Mouse (Mus musculus) midbrain, embryonic 14.5 days (tissue): ENCODE measurements around the gene 9130213A22Rik. TPM values are rescaled to one million over a fixed set of nuclear protein-coding genes. Genes with fewer than 3 reads are reported as not detected.

Experiments
- ATAC-seq: fragments of 200-750 bp; cut with Nextera tagmentation; 2 replicates; pipeline ENCODE4 v1.8.0; 2017; ENCODE audit warnings: moderate number of reproducible peaks, moderate library complexity; ENCODE audit not compliant: low FRiP score, low TSS enrichment
- DNase-seq: peaks from one replicate; pipeline ENCODE4 v3.0.0-alpha.2; 2015
- H3K27ac ChIP-seq: fragments of 300-500 bp; sonication (generic); replicated peaks from 2 replicates; pipeline ENCODE4 v1.5.1; 2014; ENCODE audit warnings: mild to moderate bottlenecking, low read depth, low read length, moderate library complexity
- H3K27me3 ChIP-seq: fragments of 300-500 bp; sonication (generic); 2 replicates; pipeline ENCODE4 v1.6.1; 2014; ENCODE audit warnings: low read length, control low read depth, mixed read lengths; ENCODE audit not compliant: control insufficient read depth, insufficient read depth
- H3K36me3 ChIP-seq: fragments of 300-500 bp; sonication (generic); 2 replicates; pipeline ENCODE4 v1.6.1; 2014; ENCODE audit warnings: low read length, control low read depth; ENCODE audit not compliant: control insufficient read depth, insufficient read depth
- H3K4me1 ChIP-seq: fragments of 300-500 bp; sonication (generic); 2 replicates; pipeline ENCODE4 v1.6.1; 2014; ENCODE audit warnings: mild to moderate bottlenecking, antibody characterized with exemption, low read length, control low read depth; ENCODE audit not compliant: control insufficient read depth, insufficient read depth
- H3K4me2 ChIP-seq: fragments of 300-500 bp; sonication (generic); 2 replicates; pipeline ENCODE4 v1.6.1; 2014; ENCODE audit warnings: mild to moderate bottlenecking, low read length, moderate library complexity
- H3K4me3 ChIP-seq: fragments of 300-500 bp; sonication (generic); replicated peaks from 2 replicates; pipeline ENCODE4 v1.5.1; 2014; ENCODE audit warnings: low read depth, low read length
- H3K9ac ChIP-seq: fragments of 300-500 bp; sonication (generic); replicated peaks from 2 replicates; pipeline ENCODE4 v1.6.1; 2014; ENCODE audit warnings: mild to moderate bottlenecking, low read length, moderate library complexity
- H3K9me3 ChIP-seq: fragments of 300-500 bp; sonication (generic); 2 replicates; pipeline ENCODE4 v1.6.1; 2016; ENCODE audit warnings: low read length, control low read depth, mixed read lengths; ENCODE audit not compliant: control insufficient read depth
- WGBS: fragments of 180-500 bp; shearing (Covaris S2); extraction: QIAGEN DNeasy Blood & Tissue Kit; methylation state at CpG from one replicate; pipeline ENCODE4 v1.1.7; 2014; 5-methylcytosine and 5-hydroxymethylcytosine counted together
- polyA plus RNA-seq: library from polyadenylated mRNA; unstranded; fragments of >200 nt; fragmentation: Nextera tagmentation; extraction: Ambion mirVana; gene quantifications from 2 replicates; pipeline ENCODE4 v1.2.1, GENCODE M21; 2014

The 9130213A22Rik gene
- polyA plus RNA-seq, 1 experiment from 2014 or later, result 0.22 TPM

GRCm38 (mm10) chr11:69088856-69089615, 33.4 kb downstream of the 9130213A22Rik start:
- H3K4me1 ChIP-seq, result peaks cover 15% of the 10 kb centered on the region
- ATAC-seq (peak; percentile 28; the same call in 1 of the 2 replicates), DNase-seq (no peak)
- no peaks in the 10 kb centered on the region for H3K9me3 ChIP-seq
- no peaks in the 10 kb centered on the region for H3K27me3 ChIP-seq
- H3K4me2 ChIP-seq, result peak overlapping the region; percentile 95
- peaks cover 18% of the 10 kb centered on the region for H3K36me3 ChIP-seq
- H3K27ac ChIP-seq, result peak overlapping the region; percentile 96
- H3K4me3 ChIP-seq, result peak overlapping the region; percentile 100
- 12% methylated on average over 25 of the region's 25 CpGs for WGBS
- H3K9ac ChIP-seq, result peak overlapping the region; percentile 100

GRCm38 (mm10) chr11:69088103-69088855, 34.1 kb downstream of the 9130213A22Rik start, which contains the start of gene Vamp2:
Vamp2 (plus strand) TSS chr11:69088490.
- Histone ChIP-seq H3K4me2 (peak within 1 kb of the TSS; percentile 95), H3K36me3 (peaks cover 18% of the 10 kb centered on the region), H3K27ac (peak within 1 kb of the TSS; percentile 96), H3K4me1 (peaks cover 15% of the 10 kb centered on the region), H3K9ac (peak within 1 kb of the TSS; percentile 100), H3K9me3 (no peaks in the 10 kb centered on the region), H3K4me3 (peak within 1 kb of the TSS; percentile 100), H3K27me3 (no peaks in the 10 kb centered on the region)
- under 1% methylated on average over 66 of the region's 67 CpGs for WGBS
- DNase-seq (peak; percentile 97), ATAC-seq (peak; percentile 90)

- no peak for ATAC-seq
- no peak for DNase-seq
Observed at GRCm38 (mm10) chr11:69087597-69087996, 34.8 kb downstream of the 9130213A22Rik start.

GRCm38 (mm10) chr11:69087082-69087481, 35.3 kb downstream of the 9130213A22Rik start:
- ATAC-seq (no peak), DNase-seq (no peak)
- H3K9me3 ChIP-seq, result no peaks in the 10 kb centered on the region
- H3K27me3 ChIP-seq, result no peaks in the 10 kb centered on the region
- H3K4me3 ChIP-seq, result no peak overlapping the region
- peaks cover 15% of the 10 kb centered on the region for H3K4me1 ChIP-seq
- H3K9ac ChIP-seq, result no peak overlapping the region
- no peak overlapping the region for H3K27ac ChIP-seq
- peaks cover 14% of the 10 kb centered on the region for H3K36me3 ChIP-seq
- 36% methylated on average over 4 of the region's 4 CpGs for WGBS
- H3K4me2 ChIP-seq, result no peak overlapping the region

More at GRCm38 (mm10) chr11:69087597-69087996, 34.8 kb downstream of the 9130213A22Rik start:
- Histone ChIP-seq H3K4me1 (peaks cover 15% of the 10 kb centered on the region), H3K27me3 (no peaks in the 10 kb centered on the region), H3K4me2 (peak overlapping the region; percentile 95), H3K9ac (peak overlapping the region; percentile 100), H3K4me3 (peak overlapping the region; percentile 100; the same call in 1 of the 2 replicates), H3K27ac (peak overlapping the region; percentile 96; the same call in 1 of the 2 replicates), H3K36me3 (peaks cover 16% of the 10 kb centered on the region), H3K9me3 (no peaks in the 10 kb centered on the region)
- 66% methylated on average over 2 of the region's 2 CpGs for WGBS

GRCm38 (mm10) chr11:69086390-69086789, 36.0 kb downstream of the 9130213A22Rik start:
- Histone ChIP-seq H3K9me3 (no peaks in the 10 kb centered on the region), H3K4me1 (peaks cover 15% of the 10 kb centered on the region), H3K27me3 (no peaks in the 10 kb centered on the region), H3K36me3 (peaks cover 14% of the 10 kb centered on the region), H3K9ac (no peak overlapping the region), H3K27ac (no peak overlapping the region), H3K4me2 (no peak overlapping the region), H3K4me3 (no peak overlapping the region)
- 71% methylated on average over 6 of the region's 6 CpGs for WGBS
- ATAC-seq, result no peak
- no peak for DNase-seq

DNA sequence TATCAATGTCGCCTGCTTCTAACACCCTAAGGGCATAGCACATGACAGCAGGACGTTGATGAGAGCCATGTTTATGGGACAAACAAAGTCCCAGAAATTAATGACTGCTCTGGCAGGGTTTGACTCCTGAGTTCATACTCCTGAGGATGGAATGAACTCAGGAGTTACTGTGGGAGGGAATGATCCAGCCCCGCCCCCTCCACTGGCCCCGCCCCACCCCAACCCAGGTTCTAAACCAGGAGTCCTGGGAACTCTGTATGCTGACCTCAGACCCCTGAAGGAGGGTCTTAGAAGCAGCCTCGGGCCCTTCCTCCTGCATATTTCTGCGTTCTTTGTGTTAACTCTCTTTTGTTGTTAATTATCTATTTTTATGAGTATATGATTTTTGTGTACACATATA, 36.8 kb downstream of the 9130213A22Rik start:
- no peak overlapping the region for H3K9ac ChIP-seq
- ATAC-seq, result no peak
- 67% methylated on average over 6 of the region's 6 CpGs for WGBS
- H3K27me3 ChIP-seq, result no peaks in the 10 kb centered on the region
- peaks cover 12% of the 10 kb centered on the region for H3K36me3 ChIP-seq
- no peak overlapping the region for H3K27ac ChIP-seq
- peaks cover 15% of the 10 kb centered on the region for H3K4me1 ChIP-seq
- no peak overlapping the region for H3K4me2 ChIP-seq
- H3K4me3 ChIP-seq, result no peak overlapping the region
- H3K9me3 ChIP-seq, result no peaks in the 10 kb centered on the region
- no peak for DNase-seq

DNA sequence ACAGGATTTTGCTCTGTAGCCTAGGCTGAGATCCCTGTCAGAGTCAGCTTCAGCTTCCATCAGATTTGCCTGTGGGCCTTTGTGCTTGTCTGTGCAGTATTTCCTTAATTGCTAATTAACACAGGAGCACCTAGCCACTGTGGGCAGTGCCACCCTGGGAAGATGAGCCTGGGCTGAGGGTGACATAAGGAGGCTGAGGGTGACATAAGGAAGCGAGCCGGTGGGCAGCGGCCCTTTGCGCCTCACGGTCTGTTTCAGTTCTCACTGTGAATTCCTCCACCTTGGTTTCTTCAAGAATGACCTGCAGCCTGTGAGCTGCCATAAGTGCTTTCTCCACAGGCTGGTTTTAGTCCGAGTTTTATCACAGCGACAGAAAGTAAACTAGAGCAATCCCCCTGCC, 40.8 kb downstream of the 9130213A22Rik start:
- WGBS, result 88% methylated on average over 7 of the region's 7 CpGs
- no peak overlapping the region for H3K4me3 ChIP-seq
- H3K4me2 ChIP-seq, result no peak overlapping the region
- DNase-seq, result no peak
- no peaks in the 10 kb centered on the region for H3K4me1 ChIP-seq
- ATAC-seq, result no peak
- H3K36me3 ChIP-seq, result no peaks in the 10 kb centered on the region
- H3K9me3 ChIP-seq, result no peaks in the 10 kb centered on the region
- no peak overlapping the region for H3K9ac ChIP-seq
- H3K27ac ChIP-seq, result no peak overlapping the region
- H3K27me3 ChIP-seq, result no peaks in the 10 kb centered on the region

DNA sequence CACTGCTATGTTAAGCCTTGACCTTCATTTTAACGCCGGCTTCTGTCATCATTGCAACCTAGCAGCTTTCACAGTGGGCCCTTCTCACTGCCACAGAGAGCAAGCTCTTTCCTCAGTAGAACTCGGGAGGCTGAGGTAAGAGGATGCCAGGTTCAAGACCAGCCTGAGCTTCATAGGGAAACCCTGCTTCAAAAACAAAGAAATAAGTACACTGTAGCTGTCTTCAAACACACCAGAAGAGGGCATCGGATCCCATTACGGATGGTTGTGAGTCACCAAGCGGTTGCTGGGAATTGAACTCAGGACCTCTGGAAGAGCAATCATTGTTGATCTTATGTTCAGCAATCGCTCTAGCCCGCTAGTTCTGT, 41.5 kb downstream of the 9130213A22Rik start:
- no peaks in the 10 kb centered on the region for H3K27me3 ChIP-seq
- H3K9ac ChIP-seq, result no peak overlapping the region
- no peaks in the 10 kb centered on the region for H3K36me3 ChIP-seq
- no peak overlapping the region for H3K4me2 ChIP-seq
- no peak overlapping the region for H3K4me3 ChIP-seq
- no peaks in the 10 kb centered on the region for H3K9me3 ChIP-seq
- DNase-seq, result no peak
- ATAC-seq, result no peak
- 84% methylated on average over 8 of the region's 8 CpGs for WGBS
- no peak overlapping the region for H3K27ac ChIP-seq
- no peaks in the 10 kb centered on the region for H3K4me1 ChIP-seq
